Mouse (Mus musculus): ENCODE data around the gene Kctd18. TPM values are rescaled to one million over a fixed set of nuclear protein-coding genes. Genes with fewer than 3 reads are reported as not detected.

Gene Kctd18
- total RNA-seq, 1 experiment from 2014 or later = 30.4 TPM

- ATAC-seq (replicated peaks in 1 of 2; ENCODE audit: insufficient read depth in 1 of 2, low FRiP score in 2 of 2, low TSS enrichment in 1 of 2, low read depth in 1 of 2, poor library complexity in 2 of 2, severe bottlenecking in 2 of 2) = no peak
Observed at GRCm38 (mm10) chr1:57998146-57998545, 20.6 kb downstream of the Kctd18 start.

- peak in 1 of 2 experiments; percentile 14; a peak in 1 of 4 replicates for ATAC-seq (replicated peaks in 1 of 2; ENCODE audit: insufficient read depth in 1 of 2, low FRiP score in 2 of 2, low TSS enrichment in 1 of 2, low read depth in 1 of 2, poor library complexity in 2 of 2, severe bottlenecking in 2 of 2)
Observed at GRCm38 (mm10) chr1:57996133-57996615, 22.6 kb downstream of the Kctd18 start.

DNA sequence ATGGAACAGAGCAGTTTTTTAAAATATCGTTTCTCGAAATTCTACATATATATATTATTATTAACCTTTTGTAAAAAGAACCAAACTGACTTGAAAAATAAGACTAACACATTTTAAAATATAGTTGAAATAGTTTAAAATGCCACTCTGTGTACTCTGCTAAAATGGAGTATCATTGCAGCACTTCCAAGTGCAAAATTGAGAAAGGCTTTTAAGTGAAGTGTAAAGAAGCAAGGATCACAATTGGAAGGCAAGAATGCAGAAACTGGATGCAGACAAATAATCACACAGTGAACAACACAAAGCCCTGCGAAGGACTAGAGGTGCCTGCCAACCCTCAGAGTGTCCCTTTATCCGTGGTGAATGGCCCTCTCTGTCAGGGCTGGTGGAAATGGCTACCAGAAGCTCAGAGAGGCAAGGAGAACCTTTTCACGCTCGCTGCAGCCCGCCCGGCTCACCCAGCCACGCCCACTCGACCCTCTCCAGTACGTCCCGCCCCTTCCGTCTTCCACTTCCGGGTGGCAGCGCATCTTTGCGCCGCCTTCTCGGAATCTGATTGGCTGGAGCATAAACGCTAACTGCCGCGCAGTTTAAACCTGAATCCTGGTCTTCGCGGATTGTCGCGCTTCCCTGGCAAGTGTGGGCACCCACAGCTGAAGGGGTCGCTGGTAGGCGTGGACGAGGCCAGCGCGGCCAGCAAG lies 23.2 kb downstream of the Kctd18 start, which contains the start of gene Sgo2a:
Sgo2a (plus strand) TSS at position 540 of the 701 bp plus-strand sequence.
- ATAC-seq (replicated peaks in 1 of 2; ENCODE audit: insufficient read depth in 1 of 2, low FRiP score in 2 of 2, low TSS enrichment in 1 of 2, low read depth in 1 of 2, poor library complexity in 2 of 2, severe bottlenecking in 2 of 2) = peak; percentile 99 to 100

GRCm38 (mm10) chr1:57991277-57991676 lies 27.5 kb downstream of the Kctd18 start:
- ATAC-seq (replicated peaks in 1 of 2; ENCODE audit: insufficient read depth in 1 of 2, low FRiP score in 2 of 2, low TSS enrichment in 1 of 2, low read depth in 1 of 2, poor library complexity in 2 of 2, severe bottlenecking in 2 of 2) = no peak

DNA sequence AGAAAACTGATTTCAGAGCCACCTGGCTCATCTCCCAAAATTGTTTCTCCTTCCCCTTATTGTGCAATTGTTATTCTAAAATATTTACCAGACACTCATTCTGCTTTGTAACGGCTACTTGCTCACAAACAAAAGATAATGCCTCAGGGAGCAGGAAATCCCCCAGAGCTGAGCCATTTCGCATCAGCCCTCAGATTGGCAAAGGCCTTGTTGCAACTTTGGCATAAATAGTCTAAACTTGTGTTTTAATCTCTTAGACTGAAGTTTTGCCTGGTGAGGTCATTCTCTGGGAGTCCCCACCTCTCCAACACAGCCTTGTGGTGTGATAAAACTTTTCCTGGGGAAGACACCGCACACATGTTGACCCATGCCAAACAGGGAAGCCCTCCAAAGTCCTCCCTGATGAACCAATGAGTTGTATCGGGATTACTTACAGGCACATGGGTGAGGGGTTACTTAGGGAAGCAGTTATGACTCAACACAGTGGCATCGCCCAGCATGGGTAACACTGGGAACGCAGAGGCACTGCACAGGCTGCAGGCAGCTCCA lies 29.6 kb downstream of the Kctd18 start:
- no peak for ATAC-seq (replicated peaks in 1 of 2; ENCODE audit: insufficient read depth in 1 of 2, low FRiP score in 2 of 2, low TSS enrichment in 1 of 2, low read depth in 1 of 2, poor library complexity in 2 of 2, severe bottlenecking in 2 of 2)

DNA sequence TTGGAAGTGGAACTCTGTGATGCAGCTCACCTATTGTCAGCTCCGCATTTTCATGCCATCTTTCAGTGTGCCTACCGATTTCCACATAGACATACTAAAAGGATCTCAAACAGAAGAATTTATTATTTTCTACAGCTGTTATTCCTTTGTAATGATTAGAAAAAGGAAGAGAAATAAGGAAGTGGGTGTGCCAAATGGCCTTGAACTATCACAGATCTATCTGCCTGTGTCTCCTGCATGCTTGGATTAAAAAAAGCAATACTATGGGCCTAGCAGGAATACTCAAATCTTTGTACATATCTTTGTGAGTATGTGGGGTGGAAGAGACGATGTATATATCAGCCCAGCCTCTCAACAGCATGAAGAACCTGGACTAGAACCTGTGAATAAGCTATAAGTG lies 41.9 kb downstream of the Kctd18 start:
- no peak for ATAC-seq (replicated peaks in 1 of 2; ENCODE audit: insufficient read depth in 1 of 2, low FRiP score in 2 of 2, low TSS enrichment in 1 of 2, low read depth in 1 of 2, poor library complexity in 2 of 2, severe bottlenecking in 2 of 2)

GRCm38 (mm10) chr1:57971588-57971987 lies 47.2 kb downstream of the Kctd18 start:
- no peak for ATAC-seq (replicated peaks in 1 of 2; ENCODE audit: insufficient read depth in 1 of 2, low FRiP score in 2 of 2, low TSS enrichment in 1 of 2, low read depth in 1 of 2, poor library complexity in 2 of 2, severe bottlenecking in 2 of 2)

- peak; percentile 97 to 99 for ATAC-seq (replicated peaks in 1 of 2; ENCODE audit: insufficient read depth in 1 of 2, low FRiP score in 2 of 2, low TSS enrichment in 1 of 2, low read depth in 1 of 2, poor library complexity in 2 of 2, severe bottlenecking in 2 of 2)
Observed at GRCm38 (mm10) chr1:57969327-57970271, 49.2 kb downstream of the Kctd18 start.

GRCm38 (mm10) chr1:57955774-57956173 lies 63.0 kb downstream of the Kctd18 start:
- ATAC-seq (replicated peaks in 1 of 2; ENCODE audit: insufficient read depth in 1 of 2, low FRiP score in 2 of 2, low TSS enrichment in 1 of 2, low read depth in 1 of 2, poor library complexity in 2 of 2, severe bottlenecking in 2 of 2) = no peak

DNA sequence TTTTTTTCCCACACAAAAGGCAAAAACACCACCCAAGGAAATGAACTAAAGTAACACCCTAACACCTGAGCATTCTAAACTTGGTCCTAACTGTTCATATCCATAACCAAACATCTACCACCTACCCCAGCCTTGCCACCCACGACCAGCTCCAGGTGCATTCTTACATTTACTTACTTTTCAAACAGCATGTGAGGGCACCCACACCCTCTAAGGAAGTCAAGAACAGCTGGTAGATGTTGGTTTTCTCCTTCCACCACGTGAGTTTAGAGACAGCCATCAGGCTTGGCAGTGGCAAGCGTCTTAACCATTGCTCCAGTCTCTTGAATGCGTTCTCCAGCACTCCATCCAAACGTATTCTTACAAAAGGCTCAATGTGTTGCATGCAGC lies 64.4 kb downstream of the Kctd18 start:
- no peak for ATAC-seq (replicated peaks in 1 of 2; ENCODE audit: insufficient read depth in 1 of 2, low FRiP score in 2 of 2, low TSS enrichment in 1 of 2, low read depth in 1 of 2, poor library complexity in 2 of 2, severe bottlenecking in 2 of 2)

GRCm38 (mm10) chr1:57953586-57954375 lies 65.0 kb downstream of the Kctd18 start:
- ATAC-seq (replicated peaks in 1 of 2; ENCODE audit: insufficient read depth in 1 of 2, low FRiP score in 2 of 2, low TSS enrichment in 1 of 2, low read depth in 1 of 2, poor library complexity in 2 of 2, severe bottlenecking in 2 of 2) = no peak

DNA sequence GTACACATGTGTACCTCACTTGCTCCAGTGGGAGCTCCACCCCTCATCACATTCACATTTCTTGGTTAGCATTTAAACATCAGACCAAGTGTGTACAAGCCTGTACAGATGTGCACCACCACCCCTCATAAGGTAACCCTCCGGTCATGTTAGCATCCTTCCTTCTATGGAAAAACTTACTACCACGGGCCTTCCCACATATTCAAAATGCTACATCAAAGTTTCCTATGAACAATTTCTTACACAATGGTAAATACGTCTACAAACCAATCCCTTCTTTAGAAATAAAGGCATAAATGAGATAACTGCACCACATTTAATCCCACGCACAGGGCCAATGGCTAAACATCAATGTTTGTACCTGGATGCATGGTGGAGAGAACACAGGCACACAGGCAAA lies 66.2 kb downstream of the Kctd18 start:
- no peak for ATAC-seq (replicated peaks in 1 of 2; ENCODE audit: insufficient read depth in 1 of 2, low FRiP score in 2 of 2, low TSS enrichment in 1 of 2, low read depth in 1 of 2, poor library complexity in 2 of 2, severe bottlenecking in 2 of 2)

DNA sequence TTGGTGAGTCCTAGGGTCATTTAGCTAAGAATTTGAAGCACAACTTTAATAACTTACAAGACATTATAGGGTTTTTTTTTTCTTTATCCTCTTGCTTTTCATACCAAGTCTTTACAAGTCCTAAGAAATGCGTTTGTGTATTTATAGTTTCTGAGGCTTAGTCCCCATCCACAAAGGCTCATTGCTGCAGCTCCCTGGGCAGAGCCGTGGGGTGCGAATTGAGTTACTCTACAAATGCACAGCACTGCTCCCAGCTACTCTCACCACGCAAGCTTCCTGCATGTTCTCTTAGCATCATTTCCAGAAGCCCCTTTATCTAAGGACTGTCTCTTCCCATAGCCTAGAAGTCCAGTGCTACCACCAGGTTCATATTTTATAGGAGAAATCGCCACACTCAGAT lies 69.0 kb downstream of the Kctd18 start:
- ATAC-seq (replicated peaks in 1 of 2; ENCODE audit: insufficient read depth in 1 of 2, low FRiP score in 2 of 2, low TSS enrichment in 1 of 2, low read depth in 1 of 2, poor library complexity in 2 of 2, severe bottlenecking in 2 of 2) = no peak

GRCm38 (mm10) chr1:57949195-57949594 lies 69.6 kb downstream of the Kctd18 start:
- no peak for ATAC-seq (replicated peaks in 1 of 2; ENCODE audit: insufficient read depth in 1 of 2, low FRiP score in 2 of 2, low TSS enrichment in 1 of 2, low read depth in 1 of 2, poor library complexity in 2 of 2, severe bottlenecking in 2 of 2)

- no peak for ATAC-seq (replicated peaks in 1 of 2; ENCODE audit: insufficient read depth in 1 of 2, low FRiP score in 2 of 2, low TSS enrichment in 1 of 2, low read depth in 1 of 2, poor library complexity in 2 of 2, severe bottlenecking in 2 of 2)
Observed at GRCm38 (mm10) chr1:57947552-57948347, 71.0 kb downstream of the Kctd18 start.

GRCm38 (mm10) chr1:57942215-57942614 lies 76.5 kb downstream of the Kctd18 start:
- ATAC-seq (replicated peaks in 1 of 2; ENCODE audit: insufficient read depth in 1 of 2, low FRiP score in 2 of 2, low TSS enrichment in 1 of 2, low read depth in 1 of 2, poor library complexity in 2 of 2, severe bottlenecking in 2 of 2) = no peak

Data from hematopoietic stem cell, adult 5-6 weeks (primary cell).